Mouse (Mus musculus) heart, adult 2 months (tissue): ENCODE measurements around the gene Arl4c. TPM values are rescaled to one million over a fixed set of nuclear protein-coding genes. Genes with fewer than 3 reads are reported as not detected.

ENCODE experiments used
- DNase-seq, 2 experiments: peaks; one replicate each; pipeline ENCODE4 v3.0.0; 2021
- H3K27ac ChIP-seq: fragments of 200-600 bp; 2 replicates; pipeline ENCODE4 v1.8.1; 2022
- H3K27me3 ChIP-seq: fragments of 200-500 bp; 2 replicates; pipeline ENCODE4 v1.6.1; 2012; ENCODE audit warnings: mild to moderate bottlenecking, low read length, inconsistent platforms, mixed read lengths; ENCODE audit not compliant: control insufficient read depth, insufficient read depth
- H3K36me3 ChIP-seq: fragments of 200-500 bp; 2 replicates; pipeline ENCODE4 v1.6.1; 2012; ENCODE audit warnings: low read length, inconsistent platforms; ENCODE audit not compliant: control insufficient read depth, insufficient read depth
- H3K4me1 ChIP-seq: fragments of 200-500 bp; 2 replicates; pipeline ENCODE4 v1.6.1; 2011; ENCODE audit warnings: low read length; ENCODE audit not compliant: control insufficient read depth, insufficient read depth
- H3K4me3 ChIP-seq: fragments of 200-600 bp; 2 replicates; pipeline ENCODE4 v1.8.1; 2022
- H3K79me2 ChIP-seq: fragments of 200-500 bp; replicated peaks from 2 replicates; pipeline ENCODE4 v1.6.1; 2012; ENCODE audit warnings: mild to moderate bottlenecking, inconsistent platforms, low read length, moderate library complexity, mixed read lengths; ENCODE audit not compliant: control insufficient read depth, insufficient read depth
- H3K9ac ChIP-seq: fragments of 200-500 bp; 2 replicates; pipeline ENCODE4 v1.6.1; 2012; ENCODE audit warnings: low read depth, mild to moderate bottlenecking, control low read depth, inconsistent platforms, low read length, mixed read lengths
- CTCF ChIP-seq: fragments of 200-600 bp; IDR thresholded peaks from 2 replicates; pipeline ENCODE4 v1.8.1; 2022; ENCODE audit warnings: antibody characterized with exemption, mild to moderate bottlenecking, moderate library complexity
- EP300 ChIP-seq: fragments of 200-500 bp; IDR thresholded peaks from 2 replicates; pipeline ENCODE4 v1.6.1; 2011; ENCODE audit warnings: low read depth, low read length, control low read depth; ENCODE audit not compliant: insufficient read depth
- POLR2A ChIP-seq: fragments of 200-500 bp; IDR thresholded peaks from 2 replicates; pipeline ENCODE4 v1.6.1; 2011; ENCODE audit warnings: mild to moderate bottlenecking, low read depth, low read length, control low read depth; ENCODE audit not compliant: insufficient read depth
- WGBS: fragments of 180-500 bp; shearing (Covaris S2); methylation state at CpG from one replicate; pipeline ENCODE4 v1.1.7; 2018; 5-methylcytosine and 5-hydroxymethylcytosine counted together
- intact Hi-C: fragments of 180-260 bp; cut with DNase I; formaldehyde crosslinking; loops from one replicate; pipeline ENCODE4 v1.15.1; 2025
- polyA plus RNA-seq: library from polyadenylated mRNA; depleted of rRNA; stranded (reverse); fragments of >200 nt; gene quantifications from 2 replicates; pipeline ENCODE4 v1.2.3, GENCODE M21; 2012
- total RNA-seq, 2 experiments: library from RNA; stranded (reverse); gene quantifications; 2 replicates each; pipeline ENCODE4 v1.2.3; 2021

Arl4c gene
- total and polyA plus RNA-seq, 3 experiments = 3.4 to 4.9 (median 4.5) TPM

- H3K4me3 ChIP-seq = no peak overlapping the region
- H3K79me2 ChIP-seq = no peaks in the 10 kb centered on the region
- 70% methylated on average over 3 of the region's 3 CpGs for WGBS
- no peaks in the 10 kb centered on the region for H3K36me3 ChIP-seq
- H3K4me1 ChIP-seq = no peaks in the 10 kb centered on the region
- TF ChIP-seq CTCF = no peak
- TF ChIP-seq POLR2A = no peak
- TF ChIP-seq EP300 = no peak
- intact Hi-C loops = loop anchor here (5.0 kb wide), 1 partner anchor 351 kb away; no protein-coding TSS in a partner anchor
- no peak for DNase-seq
- H3K9ac ChIP-seq = no peak overlapping the region
- H3K27ac ChIP-seq = no peak overlapping the region
- H3K27me3 ChIP-seq = no peaks in the 10 kb centered on the region
Measured at GRCm38 (mm10) chr1:88708191-88708590, 6.2 kb upstream of the Arl4c start.

DNA sequence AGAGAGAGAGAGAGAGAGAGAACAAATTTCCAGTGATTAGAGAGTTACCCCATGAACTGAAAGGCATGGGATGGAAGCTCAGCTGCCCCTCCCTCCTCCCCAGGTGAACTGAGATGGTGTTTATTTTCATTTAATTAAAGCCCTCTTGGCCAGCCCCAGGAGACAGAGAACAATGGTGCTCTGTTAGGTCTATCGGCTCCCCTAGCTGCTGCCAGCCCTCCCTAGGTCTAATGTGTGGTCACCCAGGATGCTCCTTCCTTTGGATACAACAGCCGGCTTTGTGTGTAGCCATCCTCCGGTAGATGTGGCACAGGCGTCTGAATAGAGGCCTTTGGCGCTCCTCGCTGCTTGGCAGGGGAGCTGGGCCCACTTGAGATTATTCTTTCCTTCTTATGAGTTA, 5.5 kb upstream of the Arl4c start:
- Histone ChIP-seq H3K4me3 (no peak overlapping the region), H3K4me1 (peaks cover under 1% of the 10 kb centered on the region; the same call in 1 of the 2 replicates), H3K9ac (no peak overlapping the region), H3K36me3 (no peaks in the 10 kb centered on the region), H3K27me3 (no peaks in the 10 kb centered on the region), H3K79me2 (no peaks in the 10 kb centered on the region), H3K27ac (no peak overlapping the region)
- TF ChIP-seq EP300 (no peak), POLR2A (no peak), CTCF (no peak)
- 50% methylated on average over 6 of the region's 6 CpGs for WGBS
- intact Hi-C loops = loop anchor here (5.0 kb wide), 1 partner anchor 350 kb away; no protein-coding TSS in a partner anchor
- DNase-seq = no peak

GRCm38 (mm10) chr1:88705799-88706198, 3.8 kb upstream of the Arl4c start:
- Histone ChIP-seq H3K4me3 (no peak overlapping the region), H3K4me1 (peaks cover 2% of the 10 kb centered on the region), H3K36me3 (no peaks in the 10 kb centered on the region), H3K27ac (no peak overlapping the region), H3K27me3 (no peaks in the 10 kb centered on the region), H3K79me2 (no peaks in the 10 kb centered on the region), H3K9ac (no peak overlapping the region)
- peak; percentile 99 for TF ChIP-seq CTCF
- TF ChIP-seq EP300 = peak; percentile 97
- no peak for TF ChIP-seq POLR2A
- DNase-seq = peak; percentile 89 to 90
- WGBS = under 1% methylated on average over 15 of the region's 15 CpGs
- intact Hi-C loops = loop anchor here (1.0 to 5.0 kb wide), 4 partner anchors 143 to 348 kb away; no protein-coding TSS in a partner anchor

DNA sequence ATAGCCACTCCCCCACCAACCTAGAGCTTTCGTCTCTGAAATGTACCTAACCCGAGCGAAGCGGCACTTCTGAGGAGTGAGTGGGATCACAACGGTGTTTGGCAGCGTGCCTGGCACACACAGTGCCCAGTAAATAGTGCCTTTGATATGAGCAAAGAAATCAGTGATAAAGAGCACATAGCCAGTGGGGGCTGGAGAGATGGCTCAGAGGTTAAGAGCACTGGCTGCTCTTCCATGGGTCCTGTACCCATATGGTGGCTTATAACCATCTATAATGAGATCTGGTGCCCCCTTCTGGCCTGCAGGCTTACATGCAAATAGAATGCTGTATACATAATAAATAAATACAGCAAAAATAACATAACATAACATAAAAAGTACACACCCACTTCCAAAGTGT, 3.0 kb upstream of the Arl4c start:
- no peak overlapping the region for H3K4me3 ChIP-seq
- no peaks in the 10 kb centered on the region for H3K36me3 ChIP-seq
- H3K27ac ChIP-seq = no peak overlapping the region
- intact Hi-C loops = loop anchor here (1.0 to 5.0 kb wide), 4 partner anchors 143 to 348 kb away; no protein-coding TSS in a partner anchor
- H3K27me3 ChIP-seq = no peaks in the 10 kb centered on the region
- H3K9ac ChIP-seq = no peak overlapping the region
- no peaks in the 10 kb centered on the region; the same call in 1 of the 2 replicates for H3K79me2 ChIP-seq
- H3K4me1 ChIP-seq = peaks cover 4% of the 10 kb centered on the region
- DNase-seq = peak; percentile 35 to 36
- WGBS = 68% methylated on average over 6 of the region's 6 CpGs
- TF ChIP-seq CTCF (peak; percentile 75), EP300 (no peak), POLR2A (no peak)

- WGBS = under 1% methylated on average over 78 of the region's 78 CpGs
- intact Hi-C loops = loop anchor here (5.0 kb wide), 2 partner anchors 39 to 64 kb away; no protein-coding TSS in a partner anchor
- DNase-seq = peak; percentile 50 to 62
- Histone ChIP-seq H3K36me3 (no peaks in the 10 kb centered on the region), H3K27ac (peak overlapping the region; percentile 88), H3K4me1 (peaks cover 5% of the 10 kb centered on the region), H3K27me3 (no peaks in the 10 kb centered on the region), H3K79me2 (no peaks in the 10 kb centered on the region; the same call in 1 of the 2 replicates), H3K4me3 (peak overlapping the region; percentile 81), H3K9ac (peak overlapping the region; percentile 74)
- TF ChIP-seq CTCF (no peak), EP300 (no peak), POLR2A (no peak)
Measured at GRCm38 (mm10) chr1:88700961-88701861, 810 bp downstream of the Arl4c start.
